Mouse (Mus musculus) MEL (cell line): ENCODE measurements at regions not wholly inside any gene's neighbourhood (a gene's known extent, or its start where the extent isn't known, plus 50 kb on each side); places are given as distances from the start of the nearest gene placed in this dataset.

Experiments
- DNase-seq: peaks from one replicate; pipeline ENCODE4 v3.0.0; 2011; ENCODE audit warnings: low read depth, low spot score
- H3K27ac ChIP-seq: 2 replicates; pipeline ENCODE4 v1.5.1; 2012; ENCODE audit warnings: low read depth, mild to moderate bottlenecking, control low read depth, low read length, moderate library complexity; ENCODE audit not compliant: control insufficient read depth
- H3K27me3 ChIP-seq, 2 experiments: fragments of 150-350 bp in 1 of 2; sonication (generic) in 1 of 2; 2 replicates each; pipeline ENCODE4 v1.6.1; 2012; ENCODE audit warnings: low read length in 2 of 2, mild to moderate bottlenecking in 2 of 2, improper control_type of control experiment in 1 of 2, moderate library complexity in 1 of 2; ENCODE audit not compliant: insufficient read depth in 2 of 2, control insufficient read depth in 1 of 2
- H3K36me3 ChIP-seq, 2 experiments: 2 replicates each; pipeline ENCODE4 v1.6.1; 2012 to 2014; ENCODE audit warnings: low read length in 2 of 2, improper control_type of control experiment in 1 of 2, inconsistent platforms in 1 of 2, mild to moderate bottlenecking in 1 of 2; ENCODE audit not compliant: insufficient read depth in 2 of 2, control insufficient read depth in 1 of 2
- H3K4me1 ChIP-seq, 2 experiments: fragments of 150-350 bp in 1 of 2; sonication (generic) in 1 of 2; 2 replicates each; pipeline ENCODE4 v1.6.1; 2012; ENCODE audit warnings: low read length in 2 of 2, improper control_type of control experiment in 1 of 2, mild to moderate bottlenecking in 1 of 2; ENCODE audit not compliant: insufficient read depth in 2 of 2, control insufficient read depth in 1 of 2
- H3K4me3 ChIP-seq, 2 experiments: fragments of 150-350 bp in 1 of 2; sonication (generic) in 1 of 2; 2 replicates each; pipeline ENCODE4 v1.5.1; 2012; ENCODE audit warnings: low read depth in 2 of 2, low read length in 2 of 2, mild to moderate bottlenecking in 2 of 2, moderate library complexity in 2 of 2, control low read depth in 1 of 2, improper control_type of control experiment in 1 of 2; ENCODE audit not compliant: control insufficient read depth in 1 of 2, insufficient read depth in 1 of 2
- H3K79me2 ChIP-seq: 2 replicates; pipeline ENCODE4 v1.6.1; 2012; ENCODE audit warnings: mild to moderate bottlenecking, low read length, moderate library complexity; ENCODE audit not compliant: control insufficient read depth, poor library complexity, insufficient read depth
- H3K9ac ChIP-seq: 2 replicates; pipeline ENCODE4 v1.6.1; 2012; ENCODE audit warnings: low read depth, mild to moderate bottlenecking, control low read depth, low read length, moderate library complexity; ENCODE audit not compliant: control insufficient read depth, poor library complexity, severe bottlenecking
- H3K9me3 ChIP-seq: fragments of 150-350 bp; sonication (generic); replicated peaks from 2 replicates; pipeline ENCODE4 v1.6.1; 2012; ENCODE audit warnings: mild to moderate bottlenecking, low read length, improper control_type of control experiment, moderate library complexity; ENCODE audit not compliant: insufficient read depth
- BHLHE40 ChIP-seq: IDR thresholded peaks from 2 replicates; pipeline ENCODE4 v1.6.1; 2012; ENCODE audit warnings: low read depth, mild to moderate bottlenecking, inconsistent platforms, low read length, improper control_type of control experiment, borderline replicate concordance
- CTCF ChIP-seq, 3 experiments: IDR thresholded peaks in 2 of 3; conservative IDR thresholded peaks in 1 of 3; 2 replicates each; pipeline ENCODE4 v1.5.1; 2011 to 2012; ENCODE audit warnings: low read length in 3 of 3, low read depth in 2 of 3, mild to moderate bottlenecking in 2 of 3, improper control_type of control experiment in 1 of 3, inconsistent platforms in 1 of 3, mixed read lengths in 1 of 3, moderate library complexity in 1 of 3; ENCODE audit not compliant: control insufficient read depth in 1 of 3, insufficient read depth in 1 of 3, poor library complexity in 1 of 3, severe bottlenecking in 1 of 3
- E2F4 ChIP-seq: IDR thresholded peaks from 2 replicates; pipeline ENCODE4 v1.6.1; 2011; ENCODE audit warnings: low read depth, low read length, improper control_type of control experiment, borderline replicate concordance
- ELF1 ChIP-seq: IDR thresholded peaks from 2 replicates; pipeline ENCODE4 v1.6.1; 2014; ENCODE audit warnings: low read depth, mild to moderate bottlenecking, inconsistent platforms, low read length, improper control_type of control experiment, moderate library complexity
- HCFC1 ChIP-seq: IDR thresholded peaks from 2 replicates; pipeline ENCODE4 v1.6.1; 2012; ENCODE audit warnings: low read depth, mild to moderate bottlenecking, inconsistent platforms, low read length, improper control_type of control experiment, moderate library complexity
- MAFK ChIP-seq: IDR thresholded peaks from 2 replicates; pipeline ENCODE4 v1.6.1; 2011; ENCODE audit warnings: low read depth, mild to moderate bottlenecking, low read length, improper control_type of control experiment, borderline replicate concordance
- MAZ ChIP-seq: IDR thresholded peaks from 2 replicates; pipeline ENCODE4 v1.6.1; 2012; ENCODE audit warnings: low read depth, mild to moderate bottlenecking, inconsistent platforms, low read length, improper control_type of control experiment
- MEF2A ChIP-seq: IDR thresholded peaks from 2 replicates; pipeline ENCODE4 v1.6.1; 2014; ENCODE audit warnings: low read depth, mild to moderate bottlenecking, inconsistent platforms, low read length, improper control_type of control experiment; ENCODE audit not compliant: poor library complexity, insufficient replicate concordance, severe bottlenecking; ENCODE audit errors: extremely low read depth
- MXI1 ChIP-seq: IDR thresholded peaks from 2 replicates; pipeline ENCODE4 v1.6.1; 2011; ENCODE audit warnings: mild to moderate bottlenecking, low read depth, low read length, improper control_type of control experiment
- MYC ChIP-seq: IDR thresholded peaks from 2 replicates; pipeline ENCODE4 v1.6.1; 2011; ENCODE audit warnings: low read depth, mild to moderate bottlenecking, low read length, improper control_type of control experiment, moderate library complexity
- NELFE ChIP-seq: IDR thresholded peaks from 2 replicates; pipeline ENCODE4 v1.6.1; 2011; ENCODE audit warnings: low read depth, low read length, improper control_type of control experiment
- POLR2A ChIP-seq, 2 experiments: IDR thresholded peaks; 2 replicates each; pipeline ENCODE4 v1.6.1; 2011 to 2012; ENCODE audit warnings: low read length in 2 of 2, mild to moderate bottlenecking in 2 of 2, control low read depth in 1 of 2, improper control_type of control experiment in 1 of 2, low read depth in 1 of 2, moderate library complexity in 1 of 2; ENCODE audit not compliant: control insufficient read depth in 1 of 2, insufficient read depth in 1 of 2, poor library complexity in 1 of 2
- POLR2AphosphoS2 ChIP-seq: IDR thresholded peaks from 2 replicates; pipeline ENCODE4 v1.6.1; 2011; ENCODE audit warnings: low read length, improper control_type of control experiment
- RCOR1 ChIP-seq: IDR thresholded peaks from 2 replicates; pipeline ENCODE4 v1.6.1; 2012; ENCODE audit warnings: low read depth, mild to moderate bottlenecking, inconsistent platforms, low read length, improper control_type of control experiment
- UBTF ChIP-seq: IDR thresholded peaks from 2 replicates; pipeline ENCODE4 v1.6.1; 2012; ENCODE audit warnings: low read depth, mild to moderate bottlenecking, inconsistent platforms, low read length, improper control_type of control experiment, moderate library complexity, borderline replicate concordance; ENCODE audit not compliant: insufficient read depth
- ZKSCAN1 ChIP-seq: IDR thresholded peaks from 2 replicates; pipeline ENCODE4 v1.6.1; 2012; ENCODE audit warnings: low read depth, mild to moderate bottlenecking, inconsistent platforms, low read length, improper control_type of control experiment, moderate library complexity
- ZNF384 ChIP-seq: IDR thresholded peaks from 2 replicates; pipeline ENCODE4 v1.6.1; 2012; ENCODE audit warnings: low read depth, mild to moderate bottlenecking, inconsistent platforms, low read length, improper control_type of control experiment

DNA sequence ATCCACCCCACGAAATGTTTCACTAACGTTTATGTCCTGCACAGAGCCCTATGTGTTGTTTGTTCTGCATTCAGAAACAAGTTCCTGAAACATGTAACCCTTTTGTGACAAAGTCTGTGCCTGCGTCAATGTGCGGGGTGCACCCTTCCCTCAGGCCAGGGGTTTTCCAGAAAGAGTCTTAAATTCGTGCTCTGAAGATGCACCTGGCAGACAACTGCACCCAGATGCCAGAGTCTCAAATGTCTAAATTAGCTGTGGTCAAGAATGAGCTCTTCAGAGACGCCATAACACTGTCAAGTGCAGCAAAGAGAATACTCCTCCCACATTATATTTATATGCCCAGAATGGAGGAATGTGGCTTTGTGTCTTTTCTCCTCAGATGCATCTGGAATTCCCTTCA lies 341.6 kb upstream of the Intu start:
- H3K4me1 ChIP-seq: no peaks in the 10 kb centered on the region
- TF ChIP-seq BHLHE40: no peak
- no peak for TF ChIP-seq POLR2A (IDR thresholded peaks at IDR 0.05; ENCODE audit: control insufficient read depth in 1 of 2, insufficient read depth in 1 of 2, low read depth in 1 of 2, low read length in 2 of 2, poor library complexity in 1 of 2)
- H3K27ac ChIP-seq: no peak overlapping the region
- no peak for DNase-seq
- no peak overlapping the region for H3K9ac ChIP-seq
- H3K4me3 ChIP-seq: no peak overlapping the region
- H3K9me3 ChIP-seq: no peaks in the 10 kb centered on the region
- H3K27me3 ChIP-seq: no peaks in the 10 kb centered on the region
- H3K36me3 ChIP-seq: no peaks in the 10 kb centered on the region
- no peaks in the 10 kb centered on the region for H3K79me2 ChIP-seq

DNA sequence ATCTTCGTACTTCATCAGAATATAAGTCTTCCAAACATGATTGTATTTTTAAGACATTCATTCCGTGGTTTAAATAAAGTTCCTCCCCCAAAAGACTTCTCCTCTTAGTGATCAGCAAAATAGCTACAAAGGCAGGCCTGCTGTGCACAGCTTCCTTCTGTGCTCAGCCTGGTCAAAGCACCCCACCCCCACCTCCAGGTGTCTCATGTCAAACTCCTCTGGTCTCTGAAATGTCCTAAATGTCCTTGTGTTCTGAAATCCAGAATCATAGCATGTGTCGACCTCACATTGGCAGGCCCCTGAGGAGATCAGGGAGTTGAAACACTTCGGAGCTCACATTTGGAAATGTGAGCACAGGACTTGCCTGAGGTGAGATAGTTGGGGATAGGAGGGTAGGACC lies 341.1 kb upstream of the Intu start:
- Histone ChIP-seq H3K27ac (no peak overlapping the region), H3K79me2 (no peaks in the 10 kb centered on the region), H3K9me3 (no peaks in the 10 kb centered on the region), H3K9ac (no peak overlapping the region), H3K4me3 (no peak overlapping the region), H3K36me3 (no peaks in the 10 kb centered on the region), H3K4me1 (no peaks in the 10 kb centered on the region), H3K27me3 (no peaks in the 10 kb centered on the region)
- DNase-seq: no peak
- TF ChIP-seq ELF1: no peak

DNA sequence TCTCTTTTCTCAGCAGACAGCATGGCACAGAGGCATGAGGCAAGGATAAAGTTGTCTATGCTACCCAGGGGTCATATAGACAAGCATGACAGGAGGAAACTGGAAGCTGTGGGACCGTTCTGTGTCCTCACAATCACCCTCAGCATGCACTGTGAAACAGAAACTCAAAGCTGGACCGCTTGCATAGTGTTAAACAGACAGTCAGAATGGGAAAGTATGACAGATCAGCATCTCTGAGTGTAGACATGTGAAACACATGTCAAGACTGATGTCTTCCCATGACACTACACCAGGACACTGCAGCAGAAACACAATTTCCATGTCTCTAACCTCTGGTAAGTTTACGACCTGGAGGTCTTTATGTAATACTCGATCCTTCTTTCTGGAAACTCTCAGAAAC lies 330.9 kb upstream of the Intu start:
- Histone ChIP-seq H3K79me2 (no peaks in the 10 kb centered on the region), H3K27me3 (no peaks in the 10 kb centered on the region), H3K9ac (no peak overlapping the region), H3K4me1 (no peaks in the 10 kb centered on the region), H3K36me3 (no peaks in the 10 kb centered on the region), H3K9me3 (no peaks in the 10 kb centered on the region), H3K27ac (no peak overlapping the region), H3K4me3 (no peak overlapping the region)
- TF ChIP-seq RCOR1 (no peak), NELFE (no peak), ZKSCAN1 (no peak), MAZ (no peak), MXI1 (no peak), MEF2A (no peak), UBTF (no peak), HCFC1 (no peak), E2F4 (no peak), MYC (no peak), CTCF (IDR thresholded peaks at IDR 0.05 in 2 of 3, conservative IDR thresholded peaks at IDR 0.05 in 1 of 3; ENCODE audit: control insufficient read depth in 1 of 3, insufficient read depth in 1 of 3, low read depth in 2 of 3, low read length in 3 of 3, poor library complexity in 1 of 3, severe bottlenecking in 1 of 3) (no peak), POLR2AphosphoS2 (no peak), MAFK (no peak), POLR2A (IDR thresholded peaks at IDR 0.05; ENCODE audit: control insufficient read depth in 1 of 2, insufficient read depth in 1 of 2, low read depth in 1 of 2, low read length in 2 of 2, poor library complexity in 1 of 2) (no peak), ZNF384 (no peak)
- no peak for DNase-seq
